Mouse (Mus musculus): Measurements from ENCODE around the gene Dtymk. TPM values are rescaled to one million over a fixed set of nuclear protein-coding genes. Genes with fewer than 3 reads are reported as not detected.
"Not testable (repeated sequence)": the region's sequence is repeated elsewhere in the genome, so short reads cannot be mapped to it uniquely, and the experiment has no call there.

Dtymk gene
- total and polyA plus RNA-seq, 2 experiments from 2014 or later, result 97.1 to 123 TPM

- Histone ChIP-seq H3K27me3 (ENCODE audit: insufficient read depth, low read length) (no peaks in the 10 kb centered on the region), H3K9me3 (ENCODE audit: low read length) (no peaks in the 10 kb centered on the region), H3K36me3 (ENCODE audit: insufficient read depth) (peaks cover 5% of the 10 kb centered on the region), H3K4me3 (ENCODE audit: low read depth, low read length) (no peak overlapping the region), H3K4me2 (ENCODE audit: low read depth) (no peak overlapping the region), H3K27ac (ENCODE audit: low read depth, low read length) (no peak overlapping the region), H3K9ac (no peak overlapping the region), H3K4me1 (ENCODE audit: insufficient read depth) (no peaks in the 10 kb centered on the region)
- no peak for TF ChIP-seq CTCF (IDR thresholded peaks at IDR 0.05; ENCODE audit: low read depth)
- DNase-seq (no peak), ATAC-seq (no peak)
- WGBS, result 85% methylated on average over 7 of the region's 7 CpGs
Measured at GRCm38 (mm10) chr1:93834671-93835150, 33.0 kb upstream of the Dtymk start.

GRCm38 (mm10) chr1:93832754-93833360 lies 31.1 kb upstream of the Dtymk start:
- not testable (repeated sequence) for H3K27me3 ChIP-seq (ENCODE audit: insufficient read depth, low read length); H3K27ac ChIP-seq (ENCODE audit: low read depth, low read length); H3K4me2 ChIP-seq (ENCODE audit: low read depth); H3K4me3 ChIP-seq (ENCODE audit: low read depth, low read length); H3K9ac ChIP-seq; H3K4me1 ChIP-seq (ENCODE audit: insufficient read depth); H3K9me3 ChIP-seq (ENCODE audit: low read length); H3K36me3 ChIP-seq (ENCODE audit: insufficient read depth); DNase-seq
- ATAC-seq, result 0 out of 2 replicates have a peak, but pooled peaks have one; percentile 25
- peak; percentile 15; the same call in 1 of the 2 replicates for TF ChIP-seq CTCF (IDR thresholded peaks at IDR 0.05; ENCODE audit: low read depth)
- WGBS, result 80% methylated on average over 2 of the region's 4 CpGs

GRCm38 (mm10) chr1:93826540-93826835 lies 24.8 kb upstream of the Dtymk start:
- Histone ChIP-seq H3K27ac (ENCODE audit: low read depth, low read length) (no peak overlapping the region), H3K36me3 (ENCODE audit: insufficient read depth) (peaks cover 2% of the 10 kb centered on the region), H3K9me3 (ENCODE audit: low read length) (no peaks in the 10 kb centered on the region), H3K4me1 (ENCODE audit: insufficient read depth) (peaks cover 13% of the 10 kb centered on the region; the same call in 1 of the 2 replicates), H3K9ac (no peak overlapping the region), H3K4me3 (ENCODE audit: low read depth, low read length) (no peak overlapping the region), H3K27me3 (ENCODE audit: insufficient read depth, low read length) (no peaks in the 10 kb centered on the region), H3K4me2 (ENCODE audit: low read depth) (peak overlapping the region; percentile 86; the same call in 1 of the 2 replicates)
- DNase-seq (no peak), ATAC-seq (no peak)
- WGBS, result 97% methylated on average over 9 of the region's 9 CpGs
- no peak for TF ChIP-seq CTCF (IDR thresholded peaks at IDR 0.05; ENCODE audit: low read depth)

GRCm38 (mm10) chr1:93825771-93826539 lies 24.2 kb upstream of the Dtymk start:
- H3K27ac ChIP-seq (ENCODE audit: low read depth, low read length), result peak overlapping the region; percentile 97
- DNase-seq (no peak), ATAC-seq (peak; percentile 19)
- no peaks in the 10 kb centered on the region for H3K27me3 ChIP-seq (ENCODE audit: insufficient read depth, low read length)
- H3K9ac ChIP-seq, result peak overlapping the region; percentile 75
- peak overlapping the region; percentile 86 for H3K4me2 ChIP-seq (ENCODE audit: low read depth)
- no peaks in the 10 kb centered on the region for H3K9me3 ChIP-seq (ENCODE audit: low read length)
- H3K4me1 ChIP-seq (ENCODE audit: insufficient read depth), result peaks cover 13% of the 10 kb centered on the region; the same call in 1 of the 2 replicates
- peaks cover 7% of the 10 kb centered on the region for H3K36me3 ChIP-seq (ENCODE audit: insufficient read depth)
- TF ChIP-seq CTCF (IDR thresholded peaks at IDR 0.05; ENCODE audit: low read depth), result no peak
- peak overlapping the region; percentile 59 for H3K4me3 ChIP-seq (ENCODE audit: low read depth, low read length)
- WGBS, result 45% methylated on average over 27 of the region's 27 CpGs

GRCm38 (mm10) chr1:93825105-93825674 lies 23.5 kb upstream of the Dtymk start:
- Histone ChIP-seq H3K4me3 (ENCODE audit: low read depth, low read length) (peak overlapping the region; percentile 59), H3K4me1 (ENCODE audit: insufficient read depth) (peaks cover 13% of the 10 kb centered on the region; the same call in 1 of the 2 replicates), H3K9me3 (ENCODE audit: low read length) (no peaks in the 10 kb centered on the region), H3K36me3 (ENCODE audit: insufficient read depth) (peaks cover 13% of the 10 kb centered on the region), H3K9ac (peak overlapping the region; percentile 75), H3K27ac (ENCODE audit: low read depth, low read length) (peak overlapping the region; percentile 97), H3K27me3 (ENCODE audit: insufficient read depth, low read length) (no peaks in the 10 kb centered on the region), H3K4me2 (ENCODE audit: low read depth) (peak overlapping the region; percentile 86)
- peak; percentile 55 for TF ChIP-seq CTCF (IDR thresholded peaks at IDR 0.05; ENCODE audit: low read depth)
- 2% methylated on average over 30 of the region's 30 CpGs for WGBS
- ATAC-seq (peak; percentile 96), DNase-seq (peak; percentile 99)

GRCm38 (mm10) chr1:93824609-93825008 lies 22.9 kb upstream of the Dtymk start, which contains the start of gene D2hgdh:
Gene D2hgdh, plus strand, starts transcription at chr1:93824909.
- H3K36me3 ChIP-seq (ENCODE audit: insufficient read depth), result peaks cover 17% of the 10 kb centered on the region
- no peaks in the 10 kb centered on the region for H3K9me3 ChIP-seq (ENCODE audit: low read length)
- peak within 1 kb of the TSS; percentile 86 for H3K4me2 ChIP-seq (ENCODE audit: low read depth)
- H3K4me1 ChIP-seq (ENCODE audit: insufficient read depth), result peaks cover 13% of the 10 kb centered on the region; the same call in 1 of the 2 replicates
- DNase-seq (no peak), ATAC-seq (peak; percentile 3)
- TF ChIP-seq CTCF (IDR thresholded peaks at IDR 0.05; ENCODE audit: low read depth), result no peak
- no peaks in the 10 kb centered on the region for H3K27me3 ChIP-seq (ENCODE audit: insufficient read depth, low read length)
- peak within 1 kb of the TSS; percentile 59 for H3K4me3 ChIP-seq (ENCODE audit: low read depth, low read length)
- H3K9ac ChIP-seq, result peak within 1 kb of the TSS; percentile 75
- H3K27ac ChIP-seq (ENCODE audit: low read depth, low read length), result peak within 1 kb of the TSS; percentile 97
- WGBS, result 4% methylated on average over 10 of the region's 10 CpGs

Measured in forebrain, postnatal 0 days (tissue).